8 mouse cellular contexts compared by ENCODE assay signal in genomic region chr5:81019166-81019565, GRCm38 (mm10). TPM values are rescaled to one million over a fixed set of nuclear protein-coding genes. Genes with fewer than 3 reads are reported as not detected.
A peak's percentile ranks its signal among the peaks of the same experiment; 100 is the strongest.
DNase-seq lines count a peak whose midpoint lies in the region; ATAC-seq and TF ChIP-seq lines count a peak whose summit lies in the region.

No protein-coding gene starts in this region.

- DNase-seq in heart, postnatal 0 days (ENCODE audit: low spot score), result no peak
- DNase-seq in heart, postnatal 10 days, result no peak
- no peak for DNase-seq in embryonic facial prominence, embryonic 11.5 days (ENCODE audit: low spot score)
- DNase-seq in intestine, embryonic 14.5 days (ENCODE audit: low spot score), result no peak
- DNase-seq in neural tube, embryonic 11.5 days (ENCODE audit: low spot score), result no peak
- no peak for DNase-seq in adrenal gland, adult (ENCODE audit: inconsistent age in 2 of 2, low spot score in 1 of 2)
- DNase-seq in right cerebral cortex, postnatal 4 days, result no peak

- no peaks in the 10 kb centered on the region for H3K9me3 ChIP-seq in heart, postnatal 0 days (replicated peaks; ENCODE audit: control insufficient read depth, low read length)
- H3K9me3 ChIP-seq in embryonic facial prominence, embryonic 11.5 days (replicated peaks; ENCODE audit: control insufficient read depth, low read length), result no peaks in the 10 kb centered on the region
- H3K9me3 ChIP-seq in intestine, embryonic 14.5 days (ENCODE audit: control insufficient read depth, low read length), result no peaks in the 10 kb centered on the region
- no peaks in the 10 kb centered on the region for H3K9me3 ChIP-seq in neural tube, embryonic 11.5 days (ENCODE audit: control insufficient read depth, low read length)

- peak overlapping the region; percentile 74 for H3K4me3 ChIP-seq in heart, postnatal 0 days (ENCODE audit: low read depth, low read length)
- H3K4me3 ChIP-seq in embryonic facial prominence, embryonic 11.5 days (ENCODE audit: low read depth, low read length), result peak overlapping the region; percentile 69
- peak overlapping the region; percentile 58 for H3K4me3 ChIP-seq in intestine, embryonic 14.5 days (ENCODE audit: low read depth, low read length)
- peak overlapping the region; percentile 71 for H3K4me3 ChIP-seq in neural tube, embryonic 11.5 days (ENCODE audit: low read depth, low read length)

- H3K36me3 ChIP-seq in heart, postnatal 0 days (replicated peaks; ENCODE audit: control insufficient read depth, insufficient read depth, low read length), result no peaks in the 10 kb centered on the region
- H3K36me3 ChIP-seq in embryonic facial prominence, embryonic 11.5 days (replicated peaks; ENCODE audit: control insufficient read depth, insufficient read depth, low read depth, low read length), result no peaks in the 10 kb centered on the region
- H3K36me3 ChIP-seq in intestine, embryonic 14.5 days (ENCODE audit: control insufficient read depth, insufficient read depth, low read length), result no peaks in the 10 kb centered on the region
- H3K36me3 ChIP-seq in neural tube, embryonic 11.5 days (ENCODE audit: control insufficient read depth, insufficient read depth, low read length), result no peaks in the 10 kb centered on the region

- no peak for TF ChIP-seq CTCF in heart, postnatal 0 days (IDR thresholded peaks at IDR 0.05; ENCODE audit: low read depth)

- WGBS in heart, postnatal 0 days, result 14% methylated on average over 2 of the region's 3 CpGs
- 8% methylated on average over 3 of the region's 3 CpGs for WGBS in embryonic facial prominence, embryonic 11.5 days
- WGBS in intestine, embryonic 14.5 days, result 4% methylated on average over 3 of the region's 3 CpGs
- 8% methylated on average over 2 of the region's 3 CpGs for WGBS in neural tube, embryonic 11.5 days

- no peak for TF ChIP-seq EP300 in heart, postnatal 0 days (IDR thresholded peaks at IDR 0.05; ENCODE audit: low read depth)

- intact Hi-C loops in heart, postnatal 10 days (cut with DNase I), result no loop called here

- peaks cover 11% of the 10 kb centered on the region for H3K4me1 ChIP-seq in heart, postnatal 0 days (ENCODE audit: control insufficient read depth, insufficient read depth)
- H3K4me1 ChIP-seq in embryonic facial prominence, embryonic 11.5 days (ENCODE audit: control insufficient read depth, insufficient read depth, low read length), result no peaks in the 10 kb centered on the region
- peaks cover 11% of the 10 kb centered on the region; the same call in 1 of the 2 replicates for H3K4me1 ChIP-seq in intestine, embryonic 14.5 days (replicated peaks; ENCODE audit: control insufficient read depth, insufficient read depth, low read length)
- H3K4me1 ChIP-seq in neural tube, embryonic 11.5 days (ENCODE audit: control insufficient read depth, insufficient read depth, low read length), result peaks cover 15% of the 10 kb centered on the region

- peak overlapping the region; percentile 99 for H3K4me2 ChIP-seq in heart, postnatal 0 days (ENCODE audit: low read depth, low read length)
- H3K4me2 ChIP-seq in embryonic facial prominence, embryonic 11.5 days (ENCODE audit: low read depth, low read length), result peak overlapping the region; percentile 94
- H3K4me2 ChIP-seq in intestine, embryonic 14.5 days (ENCODE audit: low read length), result peak overlapping the region; percentile 55
- H3K4me2 ChIP-seq in neural tube, embryonic 11.5 days (ENCODE audit: low read depth), result peak overlapping the region; percentile 70

- H3K27ac ChIP-seq in heart, postnatal 0 days (ENCODE audit: low read depth), result no peak overlapping the region
- H3K27ac ChIP-seq in embryonic facial prominence, embryonic 11.5 days (replicated peaks; ENCODE audit: low read depth, low read length), result no peak overlapping the region
- H3K27ac ChIP-seq in intestine, embryonic 14.5 days (ENCODE audit: low read depth), result peak overlapping the region; percentile 79; the same call in 1 of the 2 replicates
- peak overlapping the region; percentile 96 for H3K27ac ChIP-seq in neural tube, embryonic 11.5 days (ENCODE audit: low read depth, low read length)

- peaks cover 30% of the 10 kb centered on the region for H3K27me3 ChIP-seq in heart, postnatal 0 days (ENCODE audit: control insufficient read depth, insufficient read depth, low read length)
- no peaks in the 10 kb centered on the region; the same call in 1 of the 2 replicates for H3K27me3 ChIP-seq in embryonic facial prominence, embryonic 11.5 days (ENCODE audit: control insufficient read depth, insufficient read depth, low read length)
- no peaks in the 10 kb centered on the region for H3K27me3 ChIP-seq in intestine, embryonic 14.5 days (replicated peaks; ENCODE audit: control insufficient read depth, insufficient read depth, low read length)
- H3K27me3 ChIP-seq in neural tube, embryonic 11.5 days (ENCODE audit: control insufficient read depth, insufficient read depth, low read length), result no peaks in the 10 kb centered on the region

- ATAC-seq in heart, postnatal 0 days (ENCODE audit: insufficient read depth, low read depth), result no peak
- peak; percentile 0; the same call in 1 of the 2 replicates for ATAC-seq in embryonic facial prominence, embryonic 11.5 days (replicated peaks; ENCODE audit: insufficient number of reproducible peaks, low FRiP score, low TSS enrichment, low read depth)
- 0 out of 2 replicates have a peak, but pooled peaks have one; percentile 21 for ATAC-seq in intestine, embryonic 14.5 days (replicated peaks; ENCODE audit: low FRiP score, low TSS enrichment, low read depth)
- ATAC-seq in neural tube, embryonic 11.5 days (ENCODE audit: insufficient read depth, low FRiP score, low TSS enrichment), result peak; percentile 21
- ATAC-seq in CD4-positive, CD25-positive, alpha-beta regulatory T cell, adult 4 months, result no peak

- H3K9ac ChIP-seq in heart, postnatal 0 days (replicated peaks; ENCODE audit: low read depth, low read length), result no peak overlapping the region
- H3K9ac ChIP-seq in embryonic facial prominence, embryonic 11.5 days (replicated peaks; ENCODE audit: low read length), result peak overlapping the region; percentile 84
- H3K9ac ChIP-seq in intestine, embryonic 14.5 days (ENCODE audit: low read length), result peak overlapping the region; percentile 63; the same call in 1 of the 2 replicates
- H3K9ac ChIP-seq in neural tube, embryonic 11.5 days (ENCODE audit: low read length), result peak overlapping the region; percentile 90

RNA-seq across cellular contexts. Expression of gene Adgrl3, which starts 0.8 kb away (rescaled TPM):
- total RNA-seq in heart, postnatal 0 days (2014; rRNA removed; ENCODE audit: low replicate concordance), result 7.3 and 12.8 TPM in 2 replicates
- polyA plus RNA-seq in heart, postnatal 0 days (2015; fragmentation: Nextera tagmentation; extraction: Ambion mirVana), result 1.5 and 1.7 TPM in 2 replicates
- 1 to 10 TPM; 8.8 to 9.1 TPM for total RNA-seq in heart, postnatal 10 days (2021)
- polyA plus RNA-seq in embryonic facial prominence, embryonic 11.5 days (2014; fragmentation: Nextera tagmentation; extraction: Ambion mirVana), result 18.8 and 21.1 TPM in 2 replicates
- 13.5 and 14.9 TPM in 2 replicates for polyA plus RNA-seq in intestine, embryonic 14.5 days (2014; fragmentation: Nextera tagmentation; extraction: Ambion mirVana)
- 25.0 and 25.1 TPM in 2 replicates for polyA plus RNA-seq in neural tube, embryonic 11.5 days (2014; fragmentation: Nextera tagmentation; extraction: Ambion mirVana)
- polyA plus RNA-seq in CD4-positive, CD25-positive, alpha-beta regulatory T cell, adult 4 months (2017; shearing (Covaris generic)), result under 1 TPM in 1 of 2 experiments, not detected in 1; 0.55 TPM

Comparison
In these comparisons a context has a peak if more than half of its experiments do, and no peak if none do; other contexts are left out.
1. ATAC-seq: peak in embryonic facial prominence, embryonic 11.5 days (single experiment), intestine, embryonic 14.5 days (single experiment) and neural tube, embryonic 11.5 days (single experiment); none in heart, postnatal 0 days (single experiment) and CD4-positive, CD25-positive, alpha-beta regulatory T cell, adult 4 months (single experiment).
2. H3K27ac ChIP-seq: peak in intestine, embryonic 14.5 days (single experiment) and neural tube, embryonic 11.5 days (single experiment); none in heart, postnatal 0 days (single experiment) and embryonic facial prominence, embryonic 11.5 days (single experiment).
3. Peak in every context shown above with its lines, with median percentiles within 50 percentile points of each other: H3K4me2 ChIP-seq and H3K4me3 ChIP-seq.